Mouse (Mus musculus): ENCODE data around the gene Cdh12. TPM values are rescaled to one million over a fixed set of nuclear protein-coding genes. Genes with fewer than 3 reads are reported as not detected.
"Not testable (repeated sequence)": the region's sequence is repeated elsewhere in the genome, so short reads cannot be mapped to it uniquely, and the experiment has no call there.

Cdh12 gene
- total and polyA plus RNA-seq, 3 experiments, result not detected

GRCm38 (mm10) chr15:20669507-20669906 is 220.4 kb downstream of the Cdh12 start:
- peak; percentile 55; the same call in 1 of the 2 replicates for TF ChIP-seq USF1 (IDR thresholded peaks at IDR 0.05; ENCODE audit: low read depth, low read length)
- not testable (repeated sequence) for H3K27ac ChIP-seq (ENCODE audit: control insufficient read depth, low read depth, low read length); H3K27me3 ChIP-seq (ENCODE audit: control insufficient read depth in 1 of 2, insufficient read depth in 2 of 2, low read length in 2 of 2); H3K9me3 ChIP-seq (replicated peaks; ENCODE audit: insufficient read depth, low read length); H3K79me2 ChIP-seq (ENCODE audit: control insufficient read depth, insufficient read depth, low read length, poor library complexity); H3K4me1 ChIP-seq (ENCODE audit: control insufficient read depth in 1 of 2, insufficient read depth in 2 of 2, low read length in 2 of 2); DNase-seq (ENCODE audit: low read depth, low spot score); H3K9ac ChIP-seq (ENCODE audit: control insufficient read depth, low read depth, low read length, poor library complexity, severe bottlenecking); H3K36me3 ChIP-seq (ENCODE audit: control insufficient read depth in 1 of 2, insufficient read depth in 2 of 2, low read length in 2 of 2); H3K4me3 ChIP-seq (ENCODE audit: control insufficient read depth in 1 of 2, insufficient read depth in 1 of 2, low read depth in 2 of 2, low read length in 2 of 2)

GRCm38 (mm10) chr15:20682719-20683118 is 233.7 kb downstream of the Cdh12 start:
- Histone ChIP-seq H3K4me1 (ENCODE audit: control insufficient read depth in 1 of 2, insufficient read depth in 2 of 2, low read length in 2 of 2) (no peaks in the 10 kb centered on the region), H3K36me3 (ENCODE audit: control insufficient read depth in 1 of 2, insufficient read depth in 2 of 2, low read length in 2 of 2) (no peaks in the 10 kb centered on the region), H3K27ac (ENCODE audit: control insufficient read depth, low read depth, low read length) (no peak overlapping the region), H3K27me3 (ENCODE audit: control insufficient read depth in 1 of 2, insufficient read depth in 2 of 2, low read length in 2 of 2) (no peaks in the 10 kb centered on the region), H3K9me3 (replicated peaks; ENCODE audit: insufficient read depth, low read length) (no peaks in the 10 kb centered on the region), H3K79me2 (ENCODE audit: control insufficient read depth, insufficient read depth, low read length, poor library complexity) (no peaks in the 10 kb centered on the region), H3K9ac (ENCODE audit: control insufficient read depth, low read depth, low read length, poor library complexity, severe bottlenecking) (no peak overlapping the region), H3K4me3 (ENCODE audit: control insufficient read depth in 1 of 2, insufficient read depth in 1 of 2, low read depth in 2 of 2, low read length in 2 of 2) (no peak overlapping the region)
- TF ChIP-seq ZC3H11A (IDR thresholded peaks at IDR 0.05; ENCODE audit: low read depth, low read length) (no peak), POLR2A (IDR thresholded peaks at IDR 0.05; ENCODE audit: control insufficient read depth in 1 of 2, insufficient read depth in 1 of 2, low read depth in 1 of 2, low read length in 2 of 2, poor library complexity in 1 of 2) (no peak), TCF12 (IDR thresholded peaks at IDR 0.05; ENCODE audit: low read depth, low read length) (no peak), TBP (IDR thresholded peaks at IDR 0.05; ENCODE audit: low read depth, low read length) (no peak), ZMIZ1 (IDR thresholded peaks at IDR 0.05; ENCODE audit: low read depth, low read length) (no peak), POLR2AphosphoS2 (IDR thresholded peaks at IDR 0.05; ENCODE audit: low read length) (no peak), USF2 (IDR thresholded peaks at IDR 0.05; ENCODE audit: borderline replicate concordance in 1 of 2, insufficient read depth in 1 of 2, low read depth in 1 of 2, low read length in 2 of 2) (no peak), SIN3A (IDR thresholded peaks at IDR 0.05; ENCODE audit: low read length) (no peak), NELFE (IDR thresholded peaks at IDR 0.05; ENCODE audit: low read depth, low read length) (no peak), MAFK (IDR thresholded peaks at IDR 0.05; ENCODE audit: borderline replicate concordance, low read depth, low read length) (no peak), MYB (IDR thresholded peaks at IDR 0.05; ENCODE audit: low read depth, low read length) (no peak), GATA1 (IDR thresholded peaks at IDR 0.05; ENCODE audit: low read depth, low read length) (no peak), USF1 (IDR thresholded peaks at IDR 0.05; ENCODE audit: low read depth, low read length) (no peak), MAX (IDR thresholded peaks at IDR 0.05; ENCODE audit: low read length) (no peak), JUND (IDR thresholded peaks at IDR 0.05; ENCODE audit: low read depth, low read length) (no peak), POLR2AphosphoS5 (IDR thresholded peaks at IDR 0.05; ENCODE audit: borderline replicate concordance, low read depth, low read length) (no peak), ZNF384 (IDR thresholded peaks at IDR 0.05; ENCODE audit: low read depth, low read length) (no peak)
- DNase-seq (ENCODE audit: low read depth, low spot score), result no peak

Data from MEL (cell line).